Mouse (Mus musculus) liver, postnatal 0 days (tissue): ENCODE data around the gene Mme.

Source experiments
- CTCF ChIP-seq: sonication (generic); IDR thresholded peaks from 2 replicates; pipeline ENCODE4 v1.5.1; 2016; ENCODE audit warnings: antibody characterized with exemption, low read depth
- EP300 ChIP-seq: IDR thresholded peaks from 2 replicates; pipeline ENCODE4 v1.6.1; 2016; ENCODE audit warnings: antibody characterized with exemption, low read depth, mild to moderate bottlenecking

DNA sequence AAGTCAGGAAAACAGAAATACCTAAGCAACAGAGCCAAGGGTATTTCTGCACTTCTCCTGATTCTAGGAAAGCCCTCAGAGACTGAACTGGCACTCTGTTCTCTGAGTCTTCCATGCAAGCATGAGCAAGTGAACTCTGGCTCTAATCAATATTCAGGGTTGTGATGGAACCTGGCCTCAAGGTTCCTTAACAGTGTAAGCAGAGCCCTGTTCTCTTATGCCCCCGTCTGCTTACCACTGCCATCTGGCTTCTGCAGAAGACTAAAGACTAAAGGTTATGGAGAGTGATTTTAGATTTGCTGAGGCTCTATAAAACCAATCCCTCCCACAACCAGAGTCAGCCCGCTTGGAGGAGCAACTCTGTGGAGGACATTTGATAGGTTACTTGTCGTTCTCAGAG lies 99.2 kb downstream of the Mme start:
- TF ChIP-seq CTCF (no peak), EP300 (no peak)
